Mouse (Mus musculus) thymus, adult 2 months (tissue): ENCODE results near the gene Mrto4. TPM values are rescaled to one million over a fixed set of nuclear protein-coding genes. Genes with fewer than 3 reads are reported as not detected.
A peak's percentile ranks its signal among the peaks of the same experiment; 100 is the strongest.

Source experiments
- DNase-seq: peaks from one replicate; pipeline ENCODE4 v3.0.0; 2021
- H3K27ac ChIP-seq: fragments of 200-500 bp; 2 replicates; pipeline ENCODE4 v1.5.1; 2012; ENCODE audit warnings: low read length, control low read depth; ENCODE audit not compliant: control insufficient read depth, insufficient read depth
- H3K27me3 ChIP-seq: fragments of 200-500 bp; 2 replicates; pipeline ENCODE4 v1.6.1; 2012; ENCODE audit warnings: mild to moderate bottlenecking, low read length, moderate library complexity, mixed read lengths; ENCODE audit not compliant: control insufficient read depth, insufficient read depth
- H3K36me3 ChIP-seq: fragments of 200-500 bp; 2 replicates; pipeline ENCODE4 v1.6.1; 2012; ENCODE audit warnings: mild to moderate bottlenecking, low read length, moderate library complexity; ENCODE audit not compliant: control insufficient read depth, insufficient read depth
- H3K4me1 ChIP-seq: fragments of 200-500 bp; replicated peaks from 2 replicates; pipeline ENCODE4 v1.6.1; 2012; ENCODE audit warnings: low read length; ENCODE audit not compliant: control insufficient read depth, insufficient read depth
- H3K4me3 ChIP-seq: fragments of 200-500 bp; 2 replicates; pipeline ENCODE4 v1.5.1; 2012; ENCODE audit warnings: mild to moderate bottlenecking, low read length, control low read depth, moderate library complexity; ENCODE audit not compliant: control insufficient read depth, insufficient read depth
- CTCF ChIP-seq: fragments of 200-500 bp; IDR thresholded peaks from 2 replicates; pipeline ENCODE4 v1.5.1; 2012; ENCODE audit warnings: mild to moderate bottlenecking, control low read depth, low read length, moderate library complexity, borderline replicate concordance; ENCODE audit not compliant: control insufficient read depth, poor library complexity, insufficient read depth; ENCODE audit errors: extremely low read depth
- POLR2A ChIP-seq: fragments of 200-500 bp; IDR thresholded peaks from 2 replicates; pipeline ENCODE4 v1.6.1; 2012; ENCODE audit warnings: mild to moderate bottlenecking, low read length, control low read depth, moderate library complexity; ENCODE audit not compliant: control insufficient read depth, poor library complexity, insufficient read depth; ENCODE audit errors: extremely low read depth
- WGBS: fragments of 180-500 bp; shearing (Covaris S2); methylation state at CpG from one replicate; pipeline ENCODE4 v1.1.7; 2018; 5-methylcytosine and 5-hydroxymethylcytosine counted together
- polyA plus RNA-seq: library from polyadenylated mRNA; depleted of rRNA; stranded (reverse); fragments of >200 nt; gene quantifications from 2 replicates; pipeline ENCODE4 v1.2.3, GENCODE M21; 2012

The Mrto4 gene
- polyA plus RNA-seq, 1 experiment, result 33.7 TPM

GRCm38 (mm10) chr4:139310171-139310898 lies 42.0 kb downstream of the Mrto4 start, which contains the start of the genes Pqlc2 and Akr7a5:
Pqlc2 (minus strand) TSS chr4:139310708.
Akr7a5 (plus strand) TSS chr4:139310744.
- Histone ChIP-seq H3K27me3 (peaks cover 3% of the 10 kb centered on the region; the same call in 1 of the 2 replicates), H3K4me1 (peaks cover 13% of the 10 kb centered on the region), H3K27ac (no peak within 1 kb of the TSS), H3K4me3 (peak within 1 kb of the TSS; percentile 89), H3K36me3 (no peaks in the 10 kb centered on the region)
- WGBS, result 2% methylated on average over 63 of the region's 63 CpGs
- TF ChIP-seq CTCF (peak; percentile 42; the same call in 1 of the 2 replicates), POLR2A (peak; percentile 81)
- peak; percentile 98 for DNase-seq

GRCm38 (mm10) chr4:139309651-139310050 lies 42.7 kb downstream of the Mrto4 start:
- no peak overlapping the region for H3K27ac ChIP-seq
- WGBS, result 64% methylated on average over 6 of the region's 6 CpGs

GRCm38 (mm10) chr4:139307916-139308315 lies 44.5 kb downstream of the Mrto4 start:
- DNase-seq, result no peak
- no peak overlapping the region for H3K4me3 ChIP-seq

More at GRCm38 (mm10) chr4:139309651-139310050, 42.7 kb downstream of the Mrto4 start:
- TF ChIP-seq POLR2A, result no peak
- no peak for TF ChIP-seq CTCF
- Histone ChIP-seq H3K27me3 (peaks cover 3% of the 10 kb centered on the region; the same call in 1 of the 2 replicates), H3K4me1 (peaks cover 13% of the 10 kb centered on the region), H3K4me3 (peak overlapping the region; percentile 89; the same call in 1 of the 2 replicates), H3K36me3 (no peaks in the 10 kb centered on the region)
- no peak for DNase-seq

GRCm38 (mm10) chr4:139305521-139305920 lies 46.9 kb downstream of the Mrto4 start:
- Histone ChIP-seq H3K4me1 (peaks cover 7% of the 10 kb centered on the region), H3K4me3 (no peak overlapping the region), H3K27me3 (no peaks in the 10 kb centered on the region), H3K27ac (no peak overlapping the region), H3K36me3 (peaks cover 3% of the 10 kb centered on the region)
- TF ChIP-seq CTCF (no peak), POLR2A (no peak)
- no peak for DNase-seq
- 77% methylated on average over 3 of the region's 3 CpGs for WGBS

More at GRCm38 (mm10) chr4:139307916-139308315, 44.5 kb downstream of the Mrto4 start:
- TF ChIP-seq CTCF (no peak), POLR2A (no peak)
- 49% methylated on average over 5 of the region's 5 CpGs for WGBS
- Histone ChIP-seq H3K4me1 (peaks cover 13% of the 10 kb centered on the region), H3K27me3 (peaks cover 3% of the 10 kb centered on the region; the same call in 1 of the 2 replicates), H3K36me3 (no peaks in the 10 kb centered on the region; the same call in 1 of the 2 replicates), H3K27ac (no peak overlapping the region)

- H3K27ac ChIP-seq, result no peak overlapping the region
These were observed 50.1 kb downstream of the Mrto4 start for GRCm38 (mm10) chr4:139302241-139302640.

GRCm38 (mm10) chr4:139301780-139302179 lies 50.6 kb downstream of the Mrto4 start:
- H3K4me3 ChIP-seq, result no peak overlapping the region
- 96% methylated on average over 8 of the region's 8 CpGs for WGBS
- no peaks in the 10 kb centered on the region; the same call in 1 of the 2 replicates for H3K4me1 ChIP-seq
- no peak for TF ChIP-seq CTCF
- TF ChIP-seq POLR2A, result no peak
- H3K27me3 ChIP-seq, result no peaks in the 10 kb centered on the region
- H3K36me3 ChIP-seq, result peaks cover 3% of the 10 kb centered on the region
- H3K27ac ChIP-seq, result no peak overlapping the region
- no peak for DNase-seq

More at GRCm38 (mm10) chr4:139302241-139302640, 50.1 kb downstream of the Mrto4 start:
- WGBS, result 95% methylated on average over 5 of the region's 5 CpGs
- no peak for TF ChIP-seq POLR2A
- no peak for TF ChIP-seq CTCF
- H3K27me3 ChIP-seq, result no peaks in the 10 kb centered on the region
- DNase-seq, result no peak
- H3K36me3 ChIP-seq, result peaks cover 3% of the 10 kb centered on the region
- no peak overlapping the region for H3K4me3 ChIP-seq
- H3K4me1 ChIP-seq, result no peaks in the 10 kb centered on the region; the same call in 1 of the 2 replicates

GRCm38 (mm10) chr4:139298671-139299366 lies 53.6 kb downstream of the Mrto4 start:
- no peaks in the 10 kb centered on the region for H3K4me1 ChIP-seq
- 92% methylated on average over 12 of the region's 12 CpGs for WGBS
- no peaks in the 10 kb centered on the region for H3K27me3 ChIP-seq
- no peak for TF ChIP-seq CTCF
- no peak for TF ChIP-seq POLR2A
- no peak overlapping the region for H3K27ac ChIP-seq
- DNase-seq, result no peak
- no peak overlapping the region for H3K4me3 ChIP-seq
- peaks cover 3% of the 10 kb centered on the region for H3K36me3 ChIP-seq
